Mouse (Mus musculus) CH12.LX (cell line): ENCODE results near the gene Trmo. TPM values are rescaled to one million over a fixed set of nuclear protein-coding genes. Genes with fewer than 3 reads are reported as not detected.

Source experiments
- DNase-seq: peaks from one replicate; pipeline ENCODE4 v3.0.0-alpha.2; 2013; ENCODE audit errors: extremely low read depth
- H3K27ac ChIP-seq: 2 replicates; pipeline ENCODE4 v1.5.1; 2012; ENCODE audit warnings: low read depth, mild to moderate bottlenecking, control low read depth, moderate library complexity; ENCODE audit not compliant: insufficient read depth
- H3K27me3 ChIP-seq: replicated peaks from 2 replicates; pipeline ENCODE3; 2012; ENCODE audit warnings: inconsistent platforms
- H3K36me3 ChIP-seq, 2 experiments: replicated peaks in 1 of 2; 2 replicates each; pipeline versions ENCODE3 to v1.6.1; 2012; ENCODE audit warnings: inconsistent platforms in 1 of 2, low read length in 1 of 2, mild to moderate bottlenecking in 1 of 2, mixed read lengths in 1 of 2, moderate library complexity in 1 of 2; ENCODE audit not compliant: control insufficient read depth in 1 of 2, insufficient read depth in 1 of 2
- H3K4me1 ChIP-seq, 2 experiments: 2 replicates each; pipeline ENCODE4 v1.6.1; 2012; ENCODE audit warnings: inconsistent platforms in 1 of 2, moderate library complexity in 1 of 2; ENCODE audit not compliant: insufficient read depth in 2 of 2, control insufficient read depth in 1 of 2
- H3K4me2 ChIP-seq: 2 replicates; pipeline ENCODE4 v1.6.1; 2012; ENCODE audit warnings: low read depth, mild to moderate bottlenecking, control low read depth; ENCODE audit not compliant: poor library complexity, insufficient read depth, severe bottlenecking
- H3K4me3 ChIP-seq, 3 experiments: fragments of 150-350 bp in 1 of 3; sonication (generic) in 1 of 3; replicated peaks in 1 of 3; 2 replicates each; pipeline versions ENCODE3 to v1.5.1; 2011 to 2012; ENCODE audit warnings: low read depth in 2 of 3, low read length in 2 of 3, mild to moderate bottlenecking in 2 of 3, moderate library complexity in 2 of 3, control low read depth in 1 of 3, improper control_type of control experiment in 1 of 3, inconsistent platforms in 1 of 3, mixed read lengths in 1 of 3; ENCODE audit not compliant: poor library complexity in 1 of 3
- H3K79me2 ChIP-seq: replicated peaks from 2 replicates; pipeline ENCODE4 v1.6.1; 2012; ENCODE audit warnings: mild to moderate bottlenecking, moderate library complexity; ENCODE audit not compliant: control insufficient read depth, poor library complexity, insufficient read depth, severe bottlenecking; ENCODE audit errors: extremely low read depth
- H3K9ac ChIP-seq: 2 replicates; pipeline ENCODE4 v1.6.1; 2012; ENCODE audit warnings: low read depth, mild to moderate bottlenecking, control low read depth, moderate library complexity; ENCODE audit not compliant: insufficient read depth
- H3K9me3 ChIP-seq: replicated peaks from 2 replicates; pipeline ENCODE3; 2012; ENCODE audit warnings: low read length, inconsistent platforms, mixed read lengths
- BHLHE40 ChIP-seq: IDR thresholded peaks from 2 replicates; pipeline ENCODE4 v1.6.1; 2011; ENCODE audit warnings: mild to moderate bottlenecking, low read depth, low read length, improper control_type of control experiment
- CHD1 ChIP-seq: IDR thresholded peaks from 2 replicates; pipeline ENCODE4 v1.6.1; 2012; ENCODE audit warnings: low read depth, low read length, improper control_type of control experiment, inconsistent platforms
- CTCF ChIP-seq, 2 experiments: IDR thresholded peaks in 1 of 2; conservative IDR thresholded peaks in 1 of 2; 2 replicates each; pipeline ENCODE4 v1.5.1; 2011 to 2012; ENCODE audit warnings: low read depth in 2 of 2, low read length in 2 of 2, improper control_type of control experiment in 1 of 2, inconsistent platforms in 1 of 2, mild to moderate bottlenecking in 1 of 2, moderate library complexity in 1 of 2
- E2F4 ChIP-seq: IDR thresholded peaks from 2 replicates; pipeline ENCODE4 v1.6.1; 2011; ENCODE audit warnings: low read depth, low read length, improper control_type of control experiment; ENCODE audit not compliant: insufficient replicate concordance
- ETS1 ChIP-seq: conservative IDR thresholded peaks from 2 replicates; pipeline ENCODE4 v1.6.1; 2012; ENCODE audit warnings: low read depth, mild to moderate bottlenecking, inconsistent platforms, low read length, improper control_type of control experiment, moderate library complexity
- JUND ChIP-seq: conservative IDR thresholded peaks from 2 replicates; pipeline ENCODE4 v1.6.1; 2011; ENCODE audit warnings: low read depth, low read length, improper control_type of control experiment
- MAFK ChIP-seq: IDR thresholded peaks from 2 replicates; pipeline ENCODE4 v1.6.1; 2011; ENCODE audit warnings: low read length, improper control_type of control experiment; ENCODE audit not compliant: insufficient replicate concordance
- MAX ChIP-seq: IDR thresholded peaks from 2 replicates; pipeline ENCODE4 v1.6.1; 2011; ENCODE audit warnings: low read length, improper control_type of control experiment
- MAZ ChIP-seq: IDR thresholded peaks from 2 replicates; pipeline ENCODE4 v1.6.1; 2012; ENCODE audit warnings: low read depth, mild to moderate bottlenecking, inconsistent platforms, low read length, improper control_type of control experiment, moderate library complexity
- MEF2A ChIP-seq: IDR thresholded peaks from 2 replicates; pipeline ENCODE4 v1.6.1; 2014; ENCODE audit warnings: low read depth, mild to moderate bottlenecking, inconsistent platforms, low read length, improper control_type of control experiment, borderline replicate concordance
- MYC ChIP-seq: IDR thresholded peaks from 2 replicates; pipeline ENCODE4 v1.6.1; 2011; ENCODE audit warnings: low read depth, mild to moderate bottlenecking, improper control_type of control experiment, low read length
- POLR2A ChIP-seq: IDR thresholded peaks from 2 replicates; pipeline ENCODE4 v1.6.1; 2011; ENCODE audit warnings: low read depth, mild to moderate bottlenecking, improper control_type of control experiment, low read length
- TBP ChIP-seq: conservative IDR thresholded peaks from 2 replicates; pipeline ENCODE4 v1.6.1; 2011; ENCODE audit warnings: low read depth, low read length, improper control_type of control experiment
- TCF12 ChIP-seq: IDR thresholded peaks from 2 replicates; pipeline ENCODE4 v1.6.1; 2014; ENCODE audit warnings: low read depth, mild to moderate bottlenecking, inconsistent platforms, low read length, improper control_type of control experiment
- USF1 ChIP-seq: IDR thresholded peaks from 2 replicates; pipeline ENCODE4 v1.6.1; 2014; ENCODE audit warnings: low read depth, mild to moderate bottlenecking, inconsistent platforms, low read length, improper control_type of control experiment
- ZC3H11A ChIP-seq: IDR thresholded peaks from 2 replicates; pipeline ENCODE4 v1.6.1; 2012; ENCODE audit warnings: low read depth, mild to moderate bottlenecking, inconsistent platforms, low read length, improper control_type of control experiment
- ZKSCAN1 ChIP-seq: IDR thresholded peaks from 2 replicates; pipeline ENCODE4 v1.6.1; 2012; ENCODE audit warnings: low read depth, inconsistent platforms, low read length, improper control_type of control experiment, borderline replicate concordance
- dilution Hi-C: fragments of 300-500 bp; cut with MboI; formaldehyde crosslinking; loops from 2 replicates; pipeline ENCODE4 v1.14.3; 2020; ENCODE audit warnings: low sequenced_read_pairs; ENCODE audit not compliant: extremely low pct_unique_long_range_greater_than_20kb, extremely low pct_ligation_motif_present
- in situ Hi-C: fragments of 300-500 bp; cut with MboI; formaldehyde crosslinking; loops from 3 replicates; pipeline ENCODE4 v1.14.3; 2019; ENCODE audit warnings: low sequenced_read_pairs, low pct_ligation_motif_present, low pct_unique_long_range_greater_than_20kb, mixed read lengths
- polyA plus RNA-seq: library from polyadenylated mRNA; unstranded; fragments of >175 nt; gene quantifications from 2 replicates; pipeline ENCODE4 v1.2.1, GENCODE M21; 2012; ENCODE audit warnings: low read depth; ENCODE audit not compliant: insufficient read length
- total RNA-seq, 2 experiments: library from RNA; depleted of rRNA; stranded (reverse); fragments of 300-350 nt in 1 of 2; fragments of >200 nt in 1 of 2; gene quantifications; 2 replicates each; pipeline ENCODE4 v1.2.3; 2012 to 2014

Trmo gene
- total and polyA plus RNA-seq, 3 experiments: 15.4 to 27.0 (median 18.8) TPM

DNA sequence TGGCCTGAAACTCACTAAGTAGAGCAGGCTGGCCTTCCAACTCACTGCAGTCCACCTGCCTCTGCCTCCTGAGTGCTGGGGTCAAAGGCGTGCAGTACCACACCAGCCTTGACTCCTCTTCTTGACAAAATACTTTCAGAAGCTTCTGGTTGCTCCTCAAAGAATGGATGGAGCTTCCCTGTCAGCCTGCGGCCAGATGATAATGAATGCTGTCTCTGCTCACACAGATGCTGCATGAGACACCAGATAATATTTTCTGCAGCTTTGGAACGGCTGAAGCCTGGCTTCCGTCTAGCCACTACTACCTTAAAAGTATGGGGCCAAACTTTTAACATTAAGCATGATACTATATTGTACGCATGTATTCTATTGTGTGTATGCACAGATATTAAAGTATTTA lies 21.4 kb upstream of the Trmo start:
- Histone ChIP-seq H3K27ac (no peak overlapping the region), H3K9ac (no peak overlapping the region), H3K79me2 (no peaks in the 10 kb centered on the region), H3K9me3 (peaks cover 3% of the 10 kb centered on the region), H3K4me2 (no peak overlapping the region), H3K27me3 (no peaks in the 10 kb centered on the region), H3K36me3 (no peaks in the 10 kb centered on the region), H3K4me1 (peaks cover 7 to 8% of the 10 kb centered on the region in 2 experiments), H3K4me3 (no peak overlapping the region)
- no peak for DNase-seq
- in situ Hi-C loops (no loop called here), dilution Hi-C loops (no loop called here)
- TF ChIP-seq E2F4 (no peak), TCF12 (no peak), ETS1 (no peak)

DNA sequence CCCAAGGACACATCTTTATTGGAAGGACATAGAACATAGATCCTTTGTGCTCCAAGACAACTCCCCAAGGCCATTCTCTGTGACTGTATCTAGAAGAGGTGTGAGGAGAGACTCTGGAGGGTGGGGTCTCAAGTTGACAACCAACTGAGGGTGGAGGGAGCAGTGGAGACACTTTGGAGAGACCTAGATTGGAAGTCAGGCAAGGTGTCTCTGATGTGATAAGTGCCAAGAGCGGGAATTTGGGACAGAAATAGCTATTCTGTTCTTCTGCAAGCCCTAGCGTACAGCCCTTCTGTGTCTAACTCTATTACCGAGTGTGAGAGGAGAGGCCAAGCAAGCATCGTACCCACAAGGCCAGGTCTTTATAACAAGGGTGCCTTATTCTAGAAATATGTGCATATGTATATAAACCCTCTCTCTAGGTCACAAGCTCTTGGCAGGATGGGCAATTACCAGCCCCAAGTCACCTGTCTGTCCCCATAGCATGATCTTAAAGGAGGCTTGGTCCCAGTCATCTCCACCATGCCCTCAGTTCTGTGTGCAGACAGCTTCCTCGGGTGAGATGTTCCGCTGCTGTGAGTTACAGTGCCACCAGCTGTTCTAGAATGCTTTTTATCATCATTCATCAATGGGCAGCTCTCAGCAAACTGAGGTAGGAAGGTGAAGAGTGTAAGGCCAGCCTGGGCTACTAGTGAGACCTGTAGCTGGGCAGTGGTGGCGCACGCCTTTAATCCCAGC lies 17.9 kb upstream of the Trmo start:
- H3K9me3 ChIP-seq: peaks cover 3% of the 10 kb centered on the region
- no peak for TF ChIP-seq ZC3H11A
- no peak for TF ChIP-seq MYC
- TF ChIP-seq CHD1: no peak
- TF ChIP-seq, all 38 proteins: peak for 0
- H3K27ac ChIP-seq: no peak overlapping the region
- dilution Hi-C loops (no loop called here), in situ Hi-C loops (no loop called here)
- H3K36me3 ChIP-seq: no peaks in the 10 kb centered on the region
- no peak overlapping the region for H3K4me3 ChIP-seq
- no peak overlapping the region for H3K4me2 ChIP-seq
- no peak for DNase-seq
- no peaks in the 10 kb centered on the region for H3K79me2 ChIP-seq
- H3K27me3 ChIP-seq: no peaks in the 10 kb centered on the region
- H3K4me1 ChIP-seq: peaks cover 7 to 14% of the 10 kb centered on the region in 2 experiments
- no peak overlapping the region for H3K9ac ChIP-seq

DNA sequence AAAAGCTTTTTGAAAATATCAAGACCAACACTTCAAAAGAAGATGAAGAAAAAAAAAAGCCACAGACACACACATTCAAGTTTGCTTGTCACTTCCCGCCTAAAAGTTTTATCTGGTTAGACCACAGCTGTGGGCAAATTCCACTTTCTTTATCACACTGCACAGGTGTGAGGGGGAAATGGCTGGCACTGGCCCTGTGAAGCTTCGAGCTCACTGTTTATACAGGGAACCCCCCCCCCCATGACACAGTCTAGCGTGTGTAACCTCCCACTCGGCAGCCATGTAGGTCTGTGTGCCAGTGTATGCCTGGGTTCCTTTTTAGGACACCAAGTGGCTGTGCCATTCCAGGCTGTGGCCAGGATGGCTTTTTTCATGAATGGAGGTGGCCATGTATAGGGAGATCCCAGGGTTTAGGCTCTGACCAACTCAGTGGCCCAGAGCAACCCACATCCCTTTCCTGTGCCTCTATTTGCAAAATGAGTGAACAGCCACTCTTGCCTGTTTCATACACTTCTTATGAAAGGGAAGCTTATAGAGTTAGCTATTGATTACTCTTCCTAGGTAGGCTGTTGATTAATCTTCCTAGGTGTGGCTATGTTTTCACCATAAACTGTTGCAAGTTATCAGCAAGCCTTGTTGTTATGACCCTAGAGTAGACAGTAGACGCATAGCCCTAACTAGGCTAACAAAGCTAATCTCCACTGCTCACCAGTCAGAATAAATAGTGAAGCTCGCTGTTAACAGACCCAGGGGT lies 15.0 kb upstream of the Trmo start:
- no peaks in the 10 kb centered on the region for H3K36me3 ChIP-seq
- H3K27ac ChIP-seq: no peak overlapping the region
- no peak overlapping the region for H3K9ac ChIP-seq
- no peaks in the 10 kb centered on the region for H3K9me3 ChIP-seq
- in situ Hi-C loops: no loop called here
- no peak for DNase-seq
- H3K27me3 ChIP-seq: no peaks in the 10 kb centered on the region
- H3K4me3 ChIP-seq: no peak overlapping the region
- no peak overlapping the region for H3K4me2 ChIP-seq
- dilution Hi-C loops: no loop called here
- TF ChIP-seq MAX: no peak
- TF ChIP-seq MEF2A: no peak
- no peak for TF ChIP-seq JUND
- no peak for TF ChIP-seq POLR2A
- no peak for TF ChIP-seq CTCF (conservative IDR thresholded peaks at IDR 0.05 in 1 of 2, IDR thresholded peaks at IDR 0.05 in 1 of 2; ENCODE audit: low read depth in 2 of 2, low read length in 2 of 2)
- no peak for TF ChIP-seq TBP
- no peak for TF ChIP-seq E2F4
- TF ChIP-seq ZKSCAN1: no peak
- no peak for TF ChIP-seq MAZ
- no peak for TF ChIP-seq MAFK
- TF ChIP-seq BHLHE40: no peak
- no peak for TF ChIP-seq USF1
- H3K79me2 ChIP-seq: no peaks in the 10 kb centered on the region
- peaks cover 0 to 6% of the 10 kb centered on the region in 2 experiments; a peak in 2 of 4 replicates for H3K4me1 ChIP-seq
